Mouse (Mus musculus): ENCODE results near the gene Erbb2.

The Erbb2 gene

DNA sequence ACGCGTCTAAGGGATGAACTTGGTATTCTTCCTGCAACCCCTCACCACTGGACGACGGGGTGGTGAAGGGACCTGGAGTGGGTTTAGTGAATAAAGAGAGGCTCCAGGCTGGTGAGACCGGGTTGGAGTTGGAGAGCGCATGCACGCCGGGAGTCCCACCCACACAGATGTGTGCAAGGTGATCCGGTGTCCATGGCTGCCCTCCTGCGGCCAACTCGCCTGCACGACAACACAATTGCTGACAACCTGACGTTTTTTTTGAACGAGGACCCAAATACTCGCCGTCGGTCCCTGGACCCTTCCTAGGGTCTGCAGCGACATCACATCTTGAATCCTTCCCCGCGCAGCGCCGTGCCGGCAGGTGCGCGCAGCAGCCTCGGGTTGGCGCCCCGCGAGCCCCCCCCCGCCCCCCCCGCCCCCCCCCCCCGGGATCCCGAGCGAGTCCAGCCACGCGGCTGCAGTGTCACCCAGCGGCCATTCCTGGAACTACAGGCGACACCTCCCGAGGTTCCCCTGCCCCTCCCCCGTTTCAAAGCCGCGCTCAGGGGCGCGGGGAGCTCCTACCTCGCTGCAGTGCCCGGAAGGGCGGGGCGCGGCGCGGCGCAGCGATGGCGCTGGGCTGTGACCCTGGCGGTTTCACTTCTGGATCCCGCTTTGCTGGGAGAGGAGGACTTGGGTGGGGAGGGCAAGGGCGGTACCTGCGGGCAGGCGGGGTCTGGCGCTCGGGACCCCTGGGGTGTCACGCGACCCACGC lies 45.3 kb downstream of the Erbb2 start:
- DNase-seq (ENCODE audit: low spot score) = peak; percentile 90

DNA sequence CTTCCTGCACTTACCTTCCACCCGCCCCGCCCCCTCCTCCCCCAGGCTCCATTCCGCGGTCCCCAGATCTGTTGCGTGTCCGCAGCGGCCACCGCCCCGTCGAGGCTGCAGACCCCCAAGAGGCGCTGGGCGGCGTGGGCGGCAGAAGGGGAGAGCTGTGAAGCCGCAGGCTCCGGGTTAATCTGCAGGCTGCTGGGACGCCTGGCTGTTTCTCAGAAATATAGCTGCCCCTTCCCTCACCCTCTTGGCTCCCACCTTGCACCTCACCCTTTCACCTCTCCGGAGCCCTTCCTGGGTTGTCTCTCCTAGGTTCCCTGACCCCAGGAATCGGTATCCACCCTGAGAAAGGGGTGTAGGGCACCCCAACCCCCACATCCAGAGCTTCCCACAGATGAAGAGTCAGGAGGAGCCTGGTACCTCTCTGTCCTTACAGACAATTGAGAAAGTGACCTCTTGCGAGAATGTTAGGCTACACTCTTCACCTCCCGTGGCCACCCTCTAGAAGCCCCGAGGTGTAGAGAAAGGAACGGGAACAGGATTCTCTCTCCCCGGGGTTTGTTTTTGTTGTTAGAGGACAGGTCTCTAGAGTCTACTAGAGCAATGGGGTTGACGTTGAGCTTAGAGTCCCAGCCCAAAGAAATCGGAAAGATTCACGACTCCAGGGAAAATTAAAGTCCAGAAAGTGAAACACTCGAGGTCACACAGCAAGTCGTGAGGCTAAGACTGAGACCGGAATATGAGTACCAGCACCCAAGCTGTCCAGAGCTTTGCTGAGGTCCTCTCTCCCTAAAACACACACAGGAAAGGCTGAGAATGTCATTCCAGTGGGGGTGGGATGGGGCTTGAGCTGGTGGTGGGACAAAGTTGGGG lies 46.1 kb downstream of the Erbb2 start:
- DNase-seq (ENCODE audit: low spot score) = no peak

DNA sequence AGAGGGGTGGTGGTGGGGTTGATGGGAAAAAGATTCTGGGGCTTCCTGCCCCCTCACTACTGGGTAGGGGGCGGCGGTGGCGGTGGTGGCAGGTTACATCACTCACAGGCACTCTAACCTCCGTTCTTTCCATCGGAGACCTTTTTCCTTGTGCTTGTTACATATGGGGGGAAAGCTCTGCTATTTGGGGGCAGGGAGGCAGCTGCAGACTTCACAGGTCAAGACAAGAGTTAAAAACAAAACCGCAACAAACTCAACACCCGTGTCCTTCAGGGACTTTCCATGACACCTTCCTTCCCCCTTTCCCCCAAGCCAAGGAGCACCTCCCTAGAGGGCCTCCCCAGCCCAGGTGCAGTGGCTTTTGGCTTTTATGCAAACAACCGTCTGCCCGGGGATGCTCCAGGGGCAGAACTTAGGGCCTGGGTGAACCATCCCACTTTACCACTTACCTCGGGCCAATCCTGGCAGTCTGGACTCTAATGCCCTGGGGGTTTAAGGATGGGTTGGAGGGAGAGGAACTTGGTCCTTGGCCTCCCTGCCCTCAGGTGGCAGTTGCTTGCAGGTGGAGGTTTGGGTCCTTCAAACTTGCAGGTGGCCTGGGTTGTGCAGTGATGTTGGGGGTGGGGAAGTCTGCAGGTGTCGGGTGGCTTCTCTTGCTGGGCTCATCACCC lies 46.9 kb downstream of the Erbb2 start:
- no peak for DNase-seq (ENCODE audit: low spot score)

DNA sequence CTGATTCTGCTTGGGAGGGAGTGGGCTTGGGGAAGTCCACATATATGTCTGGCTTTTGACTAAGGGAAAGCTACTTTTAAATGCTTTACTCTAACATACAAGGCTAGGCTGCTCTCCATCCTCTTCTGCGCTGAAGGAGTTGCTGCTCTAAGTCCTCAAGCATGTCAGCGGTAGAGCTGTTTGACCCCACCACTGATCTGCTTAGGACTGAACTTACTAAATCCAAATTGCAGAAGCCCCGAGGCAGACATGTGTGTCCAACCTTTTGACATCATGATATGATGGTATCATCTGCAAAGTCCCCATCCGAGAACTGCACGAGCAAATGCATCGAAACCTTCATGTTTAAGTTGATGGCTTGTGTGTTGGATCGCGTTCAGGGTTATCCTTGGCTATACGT lies 47.6 kb downstream of the Erbb2 start:
- no peak for DNase-seq (ENCODE audit: low spot score)

DNA sequence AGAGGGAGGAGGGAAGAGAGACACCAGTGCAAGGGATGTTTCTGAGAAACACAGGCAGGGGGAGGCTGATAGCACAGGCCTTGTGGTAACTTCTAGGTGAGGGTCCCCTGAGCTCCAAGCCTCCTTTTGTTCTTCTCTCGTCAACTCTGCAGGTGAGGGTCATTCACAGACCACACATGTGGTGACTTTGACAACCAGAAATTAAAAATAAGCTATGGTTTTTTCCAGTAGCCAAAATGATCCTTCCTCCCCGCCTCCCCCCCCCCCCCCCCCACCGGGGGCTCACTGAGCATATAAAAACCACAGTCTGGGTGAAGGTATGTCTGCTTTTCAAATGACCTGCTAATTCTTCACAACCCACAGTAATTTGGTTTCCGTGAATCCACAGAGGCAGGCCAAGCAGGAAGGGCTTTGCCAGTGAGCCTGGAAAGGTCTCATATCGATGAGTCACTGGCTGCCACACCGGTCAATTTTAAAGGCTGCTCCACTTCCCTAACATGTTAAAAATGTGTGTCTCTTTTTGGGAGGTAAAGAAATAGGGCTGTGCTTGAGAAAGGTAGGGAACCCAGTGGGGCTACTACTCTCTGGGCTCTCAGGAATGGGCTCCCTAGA lies 48.9 kb downstream of the Erbb2 start:
- DNase-seq (ENCODE audit: low spot score) = no peak

DNA sequence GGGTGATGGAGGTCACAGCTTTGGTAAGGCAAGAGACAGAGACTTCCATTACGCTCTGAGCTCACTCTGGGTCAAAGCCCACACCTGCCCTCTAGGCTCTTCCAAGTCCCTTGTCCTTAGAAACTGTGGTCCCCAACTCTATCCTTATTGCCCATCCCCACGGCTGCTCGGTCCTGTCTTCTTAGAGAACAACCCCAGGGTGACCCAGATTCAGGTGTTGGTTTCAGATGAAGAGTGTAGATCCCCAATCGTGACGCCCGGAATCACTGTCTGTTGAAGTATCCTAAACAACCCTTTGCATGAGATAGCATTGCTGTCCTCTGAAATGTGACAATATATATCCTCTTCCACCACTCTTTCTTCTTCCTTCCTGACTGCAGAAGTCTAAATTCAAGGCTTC lies 50.0 kb downstream of the Erbb2 start:
- no peak for DNase-seq (ENCODE audit: low spot score)

DNA sequence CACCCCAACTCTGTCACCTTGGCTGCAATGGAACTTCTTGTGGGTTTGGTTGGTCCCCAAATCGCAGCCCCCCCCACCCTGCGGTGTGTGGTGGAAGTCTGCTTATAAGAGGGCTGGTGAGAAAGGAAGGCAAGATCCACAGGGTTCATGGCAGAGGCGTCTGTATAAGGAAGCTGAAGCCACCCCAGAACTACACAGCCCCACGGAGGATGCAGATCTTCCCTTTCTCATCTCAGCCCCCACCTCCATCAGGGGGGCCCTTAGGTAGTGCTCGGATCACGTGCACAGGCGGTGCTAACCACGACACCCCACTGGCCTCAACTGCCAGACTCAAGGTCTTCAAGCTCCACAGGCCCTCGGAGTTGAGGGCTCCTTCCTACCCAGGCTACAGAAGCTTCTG lies 51.6 kb downstream of the Erbb2 start:
- no peak for DNase-seq (ENCODE audit: low spot score)

DNA sequence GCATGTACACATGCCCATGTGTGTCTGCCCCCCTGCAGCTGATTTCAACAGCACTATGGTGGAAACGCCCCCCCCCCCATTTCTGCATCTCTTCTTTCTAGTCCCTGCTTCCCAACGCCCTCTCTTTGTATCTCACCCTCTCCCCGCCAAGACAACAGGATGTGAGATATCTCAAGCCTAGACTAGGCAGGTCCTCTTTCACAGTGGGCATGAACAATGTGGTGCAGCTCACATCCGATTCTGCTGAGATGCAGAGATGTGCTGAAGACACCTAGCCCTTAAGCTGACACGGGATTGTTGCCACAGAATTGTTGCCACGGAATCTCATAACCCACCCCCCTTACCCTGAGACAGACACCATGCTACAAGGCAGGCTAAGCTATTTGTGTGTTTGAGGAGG lies 52.2 kb downstream of the Erbb2 start:
- no peak for DNase-seq (ENCODE audit: low spot score)

DNA sequence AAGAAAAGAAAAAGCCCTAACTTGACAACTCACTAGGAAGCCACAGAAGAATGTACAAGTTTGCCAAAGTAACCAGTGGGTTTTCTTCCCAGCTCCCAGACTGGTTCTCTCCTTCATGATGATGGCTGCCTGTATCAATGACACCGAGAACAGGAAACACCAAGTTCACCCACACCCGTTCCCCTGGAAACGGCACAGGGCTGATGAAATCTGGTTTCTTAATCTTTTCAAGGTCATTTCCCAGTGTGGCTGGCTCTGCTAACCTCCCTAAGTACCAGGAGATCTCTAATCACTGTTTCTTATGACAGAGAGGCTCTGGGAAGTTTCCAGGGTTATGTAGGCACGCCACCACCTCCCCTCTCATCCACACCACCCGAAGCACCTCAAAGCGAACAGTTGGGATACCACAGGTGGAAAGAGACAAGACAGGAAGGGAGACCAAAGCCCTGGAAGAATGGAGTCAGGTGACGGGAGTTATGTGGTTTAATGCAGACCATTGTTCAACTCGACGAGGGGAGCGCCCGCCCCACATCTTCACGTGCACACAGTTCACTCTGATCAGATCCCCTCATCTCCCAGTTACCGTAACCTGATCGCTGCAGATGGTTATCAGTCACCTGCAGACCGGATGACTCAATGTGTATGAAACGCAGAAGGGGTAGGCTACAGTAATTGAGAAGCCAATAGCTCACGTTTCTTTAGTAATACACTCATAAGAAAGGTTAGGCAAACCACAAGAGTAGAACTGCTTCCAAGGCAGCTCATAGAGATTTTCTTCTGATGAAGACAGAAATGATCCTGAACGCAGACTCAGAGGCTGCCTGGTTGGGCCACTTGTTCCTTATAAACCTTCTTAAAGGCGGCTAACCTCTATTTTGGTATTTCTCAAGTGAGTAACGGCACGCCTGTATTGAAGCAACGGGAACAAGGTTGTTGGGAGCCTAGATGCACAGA lies 57.8 kb downstream of the Erbb2 start:
- DNase-seq (ENCODE audit: low spot score) = no peak

DNA sequence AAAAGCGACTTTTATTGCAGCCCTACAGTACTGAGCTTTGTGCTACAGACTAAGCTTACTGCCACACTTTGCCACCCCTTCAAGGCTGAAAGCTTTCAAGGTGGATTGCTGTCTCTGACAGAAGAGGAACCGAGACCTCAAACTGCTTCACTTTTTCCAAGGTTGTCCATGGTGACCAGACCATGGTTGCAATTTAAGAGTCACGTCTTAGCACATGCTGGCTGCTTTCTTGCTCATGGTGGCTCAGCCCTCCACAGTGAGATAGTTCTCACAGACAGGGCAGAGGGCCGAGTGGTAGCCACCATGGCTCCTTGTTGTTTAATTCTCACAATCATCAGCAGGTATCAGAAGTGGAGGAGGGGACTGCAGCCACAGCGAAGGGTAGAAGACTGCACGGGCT lies 58.5 kb downstream of the Erbb2 start:
- DNase-seq (ENCODE audit: low spot score) = no peak

DNA sequence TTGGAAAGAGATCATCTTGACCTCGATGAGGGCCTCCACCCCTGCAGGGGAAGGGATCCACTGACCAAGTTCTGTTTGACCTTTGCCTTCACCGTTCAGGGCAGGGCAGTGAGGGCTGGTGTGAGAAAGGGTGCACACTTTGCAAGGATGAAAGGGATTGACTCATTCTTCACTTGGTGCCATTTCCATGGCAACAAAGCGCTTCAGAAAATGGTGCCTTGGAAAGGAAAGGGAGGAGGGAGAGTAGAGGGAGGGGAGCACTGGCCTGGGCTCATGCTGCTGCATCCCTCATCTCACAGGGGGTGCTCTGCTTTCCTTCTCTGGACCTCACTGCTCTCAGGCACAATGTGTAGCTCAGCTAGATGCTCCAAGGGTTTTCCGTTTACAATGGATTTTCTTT lies 60.4 kb downstream of the Erbb2 start:
- DNase-seq (ENCODE audit: low spot score) = no peak

DNA sequence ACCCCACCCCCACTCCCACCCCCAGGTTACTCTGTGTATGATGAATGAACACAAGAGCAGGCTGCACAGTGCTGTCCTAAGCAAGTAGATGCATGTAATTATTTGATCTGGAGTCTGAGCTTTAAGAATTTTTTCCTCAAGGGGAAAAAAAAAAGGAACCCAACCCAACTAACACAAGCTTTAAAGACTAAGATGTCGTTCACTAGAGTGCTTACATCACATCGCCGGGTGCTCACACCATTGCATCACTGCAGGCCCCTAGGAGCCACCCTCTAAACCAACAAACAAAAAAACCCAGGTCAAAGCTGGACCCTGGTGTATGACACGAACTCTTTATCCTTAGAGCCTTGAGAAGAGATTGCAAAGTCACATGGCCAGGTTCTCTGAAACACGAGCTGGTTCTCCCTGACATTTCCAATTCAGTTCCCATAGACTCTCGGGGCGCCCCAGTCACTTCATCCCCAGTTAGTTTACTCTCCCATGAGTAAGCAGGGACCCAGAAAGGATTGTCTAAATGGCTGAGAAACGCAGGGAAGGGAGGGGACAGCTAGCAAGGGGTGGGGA lies 61.7 kb downstream of the Erbb2 start:
- DNase-seq (ENCODE audit: low spot score) = no peak

DNA sequence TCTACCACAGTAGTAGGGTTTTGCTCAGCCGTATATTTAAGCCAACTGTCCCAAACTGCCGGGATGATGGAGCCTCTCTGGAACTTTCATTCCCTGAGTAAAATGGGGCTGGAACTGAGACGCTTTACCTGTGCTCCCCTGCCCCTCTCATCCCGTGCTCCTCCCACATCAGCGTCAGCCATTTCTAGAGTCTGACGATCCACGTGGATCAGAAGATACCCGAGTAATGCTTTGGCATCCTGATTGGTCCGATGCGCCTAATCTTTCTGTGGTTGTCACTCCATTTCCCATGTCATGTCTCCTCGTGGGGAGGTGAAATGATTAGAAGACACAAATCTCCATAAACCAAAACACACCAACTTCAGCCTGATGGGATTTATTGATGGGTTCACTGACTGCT lies 62.7 kb downstream of the Erbb2 start:
- no peak for DNase-seq (ENCODE audit: low spot score)

DNA sequence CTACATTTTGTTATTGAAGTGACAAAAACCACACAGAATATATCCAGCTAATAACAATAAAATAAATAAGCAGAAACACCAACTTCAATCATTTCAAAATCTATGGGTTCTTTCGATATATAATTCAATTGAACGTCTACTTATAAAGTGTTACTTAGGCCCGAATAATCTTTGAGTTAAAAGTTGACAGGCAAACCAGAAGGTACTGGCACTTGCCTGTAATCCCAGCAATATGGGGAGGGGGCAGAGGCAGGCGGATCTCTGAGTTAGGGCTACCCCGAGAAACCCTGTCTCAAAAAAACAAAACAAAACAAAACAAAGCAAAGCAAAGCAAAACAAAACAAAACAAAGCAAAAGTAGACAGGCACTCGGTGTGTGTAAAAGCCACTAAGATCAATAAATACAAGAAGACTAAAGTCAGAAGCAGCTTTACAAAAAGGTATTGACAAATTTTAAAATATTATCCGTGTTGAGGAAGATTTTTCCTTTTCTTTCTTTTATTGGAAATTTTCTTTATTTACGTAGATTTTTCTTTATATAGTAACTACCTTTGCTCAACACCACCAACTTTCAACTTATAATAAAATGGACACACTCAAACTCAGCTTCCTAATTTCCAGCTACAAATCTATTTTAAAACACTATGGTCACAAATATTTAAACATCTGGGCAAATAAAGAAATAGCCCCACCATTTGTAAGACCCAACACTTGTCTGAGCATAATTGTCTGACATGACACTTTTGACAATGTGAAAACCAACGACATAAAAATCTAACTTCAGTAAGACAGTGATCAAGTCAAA lies 63.6 kb downstream of the Erbb2 start:
- DNase-seq (ENCODE audit: low spot score) = no peak

DNA sequence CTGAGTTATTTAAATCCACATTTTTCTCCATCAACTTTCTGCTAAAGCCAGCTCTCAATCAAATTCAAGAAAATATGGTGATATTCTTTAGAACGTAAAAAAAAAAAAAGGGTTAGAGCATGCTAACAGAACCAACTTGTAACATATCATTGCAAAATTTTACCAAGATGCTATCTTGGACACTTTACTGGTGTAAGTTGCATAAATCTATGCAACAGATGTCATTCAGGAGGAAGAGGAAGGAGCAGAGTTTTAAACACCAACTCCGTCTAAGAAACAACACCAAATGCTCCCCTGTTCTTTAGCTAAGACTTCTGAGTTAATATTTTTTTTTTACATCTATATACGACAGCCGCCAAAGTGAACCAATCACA lies 64.2 kb downstream of the Erbb2 start:
- DNase-seq (ENCODE audit: low spot score) = no peak

DNA sequence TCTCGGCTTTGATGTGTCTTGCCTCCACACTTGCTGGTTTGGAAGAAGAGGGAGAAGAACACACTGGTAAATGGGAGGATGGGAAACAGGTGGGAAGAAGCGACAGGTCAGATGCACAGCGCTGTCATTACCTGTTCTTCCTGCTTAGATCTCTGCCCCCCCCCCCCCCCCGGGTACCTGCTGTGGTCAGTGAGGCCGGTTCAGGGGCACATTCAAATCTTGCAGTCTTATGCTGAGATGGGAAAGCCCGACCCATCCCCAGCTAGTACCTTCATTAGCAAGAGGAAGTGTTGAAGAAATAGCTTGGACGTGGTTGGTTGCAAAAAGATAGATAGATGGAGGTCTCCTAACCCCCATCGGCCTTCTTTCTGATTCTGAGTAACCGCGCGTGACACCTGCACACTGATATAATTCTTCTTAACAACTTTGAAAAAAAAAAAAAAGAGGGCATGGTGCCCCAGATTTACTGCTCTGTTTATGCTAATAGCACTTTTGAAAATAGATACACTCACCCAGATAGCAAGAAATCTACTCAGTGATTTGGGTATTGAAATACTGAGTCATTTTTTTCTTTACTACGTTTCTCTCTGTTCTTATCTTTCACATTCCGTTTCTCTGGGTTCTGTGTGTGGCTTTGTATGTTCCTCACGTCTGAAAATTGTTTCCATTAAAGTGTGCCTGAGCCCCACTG lies 64.9 kb downstream of the Erbb2 start:
- DNase-seq (ENCODE audit: low spot score) = no peak

DNA sequence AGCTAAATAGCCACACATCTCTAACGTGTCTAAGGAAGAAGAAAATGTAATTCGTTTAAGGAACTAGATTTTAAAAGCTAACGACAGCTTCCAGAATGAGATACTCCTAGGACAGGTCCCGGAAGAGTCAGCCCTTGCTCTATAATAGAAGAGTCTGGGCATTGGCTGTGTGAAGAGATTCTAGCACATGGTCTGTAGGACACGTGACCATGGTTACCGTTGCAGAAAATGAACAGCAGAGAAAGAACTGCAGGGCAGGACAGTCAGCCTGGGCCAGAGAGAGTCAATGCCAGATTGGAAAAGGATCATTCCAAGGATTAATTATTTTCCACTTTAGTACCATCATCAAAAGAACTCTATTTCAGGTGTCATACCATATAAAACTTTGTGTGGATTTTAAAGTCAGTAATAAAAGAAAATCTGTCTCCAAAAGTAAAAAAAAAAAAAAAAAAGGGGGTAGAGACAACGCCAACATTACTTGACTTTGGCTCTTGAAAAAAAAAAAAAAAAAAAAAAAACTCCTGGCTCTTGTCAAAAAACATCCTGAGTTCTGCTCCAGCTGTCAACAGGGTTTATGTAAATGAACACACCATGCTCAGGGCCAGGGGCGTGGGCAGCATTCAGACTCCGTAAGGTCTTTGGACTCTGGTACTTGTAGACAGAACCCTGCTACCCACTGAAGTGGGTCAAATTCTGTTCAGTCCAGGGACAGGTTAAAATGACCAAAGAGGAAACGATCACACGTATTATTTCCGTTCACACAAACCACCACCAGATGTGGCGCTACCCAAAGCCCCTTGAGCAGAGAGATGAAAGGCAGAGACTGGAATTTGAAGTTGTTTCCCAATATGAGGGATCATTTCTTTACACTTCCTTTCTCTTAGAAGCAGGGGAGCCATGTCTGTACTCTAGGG lies 67.0 kb downstream of the Erbb2 start:
- no peak for DNase-seq (ENCODE audit: low spot score)

DNA sequence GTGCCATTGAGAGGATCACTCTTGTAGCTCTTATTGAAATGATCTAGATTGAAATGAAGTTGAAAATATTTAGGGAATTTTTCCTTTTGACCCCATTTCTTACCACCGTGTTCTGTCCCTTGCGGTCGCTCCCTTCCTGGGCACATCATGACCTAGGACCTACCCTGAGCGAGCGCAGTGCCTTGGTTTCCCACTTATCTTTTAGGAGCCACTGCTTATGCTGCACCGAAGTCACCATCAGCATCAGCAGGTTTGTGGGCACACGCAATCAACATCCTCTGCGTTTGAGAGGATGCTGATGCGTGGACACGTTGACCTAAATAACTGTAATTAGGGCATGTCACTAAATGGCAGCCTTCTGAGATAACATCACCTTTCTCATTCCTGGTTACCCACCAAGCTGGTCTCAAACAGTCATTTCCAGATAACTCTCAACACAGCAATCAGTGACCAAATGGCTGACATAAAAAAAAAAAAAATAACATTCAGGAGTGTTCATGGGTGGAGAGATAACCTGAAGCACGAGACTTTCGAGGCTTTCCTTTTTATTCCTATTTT lies 67.7 kb downstream of the Erbb2 start:
- DNase-seq (ENCODE audit: low spot score) = no peak

Measured in lung, postnatal 25 days (tissue).